Mouse (Mus musculus): ENCODE measurements around the gene Slc47a2. TPM values are rescaled to one million over a fixed set of nuclear protein-coding genes. Genes with fewer than 3 reads are reported as not detected.

Gene Slc47a2
- total RNA-seq, 2 experiments from 2014 or later, result not detected

GRCm38 (mm10) chr11:61361515-61362190 is 19.0 kb upstream of the Slc47a2 start:
- Histone ChIP-seq H3K27ac (no peak overlapping the region), H3K4me3 (no peak overlapping the region)
- intact Hi-C loops (cut with DNase I), result no loop called here
- DNase-seq, result no peak
- TF ChIP-seq CTCF (IDR thresholded peaks at IDR 0.05), result no peak

- intact Hi-C loops (cut with DNase I), result no loop called here
- TF ChIP-seq CTCF (IDR thresholded peaks at IDR 0.05), result no peak
- H3K4me3 ChIP-seq, result no peak overlapping the region
- H3K27ac ChIP-seq, result no peak overlapping the region
- no peak for DNase-seq
Measured at GRCm38 (mm10) chr11:61356600-61356999, 13.9 kb upstream of the Slc47a2 start.

DNA sequence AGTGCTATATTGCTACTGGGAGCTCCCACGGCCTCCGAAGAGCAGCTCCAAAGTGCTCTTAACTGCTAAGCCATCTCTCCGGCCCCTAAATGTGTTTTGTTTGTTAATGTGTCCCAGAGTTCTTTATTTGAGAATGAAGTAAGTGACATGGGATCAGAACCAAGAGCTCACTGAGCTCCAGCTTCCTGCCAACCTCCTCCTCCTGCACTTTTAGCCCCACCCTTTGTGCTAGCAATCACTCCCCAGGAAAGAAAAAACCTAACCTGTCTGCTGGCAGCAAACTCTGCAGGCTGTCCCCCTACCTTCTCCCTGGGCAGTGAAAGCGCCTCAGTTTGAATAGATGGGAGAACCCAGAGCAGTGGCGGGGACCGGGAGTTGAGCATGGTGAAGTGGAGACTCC is 13.5 kb upstream of the Slc47a2 start:
- no peak for DNase-seq
- no peak for TF ChIP-seq CTCF (IDR thresholded peaks at IDR 0.05)
- intact Hi-C loops (cut with DNase I), result no loop called here
- no peak overlapping the region for H3K27ac ChIP-seq
- H3K4me3 ChIP-seq, result no peak overlapping the region

- intact Hi-C loops (cut with DNase I), result no loop called here
- H3K27ac ChIP-seq, result no peak overlapping the region
- H3K4me3 ChIP-seq, result no peak overlapping the region
- no peak for DNase-seq
- TF ChIP-seq CTCF (IDR thresholded peaks at IDR 0.05), result no peak
Measured at GRCm38 (mm10) chr11:61355351-61355750, 12.7 kb upstream of the Slc47a2 start.

DNA sequence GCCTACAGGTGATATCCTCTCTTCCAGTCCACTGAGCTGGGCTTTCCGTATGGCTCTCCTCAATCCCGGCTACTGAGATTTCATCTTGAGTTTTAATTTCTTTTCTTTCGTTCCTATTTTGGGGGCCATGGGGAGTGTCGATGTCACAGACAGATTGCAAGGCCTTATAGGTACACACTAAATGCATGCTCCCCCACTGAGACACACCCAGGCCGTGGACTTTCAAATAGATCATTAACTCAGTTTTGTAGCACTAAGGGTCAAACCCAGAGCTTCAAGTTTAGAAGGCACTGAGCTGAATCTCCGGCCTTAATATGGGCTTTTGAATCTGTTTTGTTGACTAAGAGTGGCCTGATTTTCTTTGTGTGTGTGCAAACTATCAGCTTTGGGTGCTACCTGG is 11.7 kb upstream of the Slc47a2 start:
- no peak overlapping the region for H3K27ac ChIP-seq
- no peak for DNase-seq
- TF ChIP-seq CTCF (IDR thresholded peaks at IDR 0.05), result no peak
- H3K4me3 ChIP-seq, result no peak overlapping the region
- intact Hi-C loops (cut with DNase I), result no loop called here

DNA sequence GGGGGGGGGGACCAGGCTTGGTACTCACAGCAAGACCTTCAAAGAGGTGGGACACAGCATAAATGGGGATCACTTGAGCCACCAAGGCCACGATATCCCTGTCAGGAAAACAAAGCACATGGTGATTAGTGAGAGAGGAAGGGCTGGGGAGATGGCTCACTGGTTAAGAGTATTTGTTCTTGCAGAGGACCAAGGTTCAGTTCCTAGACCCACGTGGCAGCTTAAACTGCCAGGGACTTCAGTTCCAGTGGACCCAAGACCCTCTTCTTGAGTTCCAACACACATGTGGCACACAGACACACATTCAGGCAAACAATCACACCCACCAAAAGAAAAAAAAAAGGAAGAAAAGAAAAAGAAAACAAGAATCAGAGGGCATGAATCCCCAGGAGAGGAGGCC is 10.4 kb upstream of the Slc47a2 start:
- H3K27ac ChIP-seq, result no peak overlapping the region
- intact Hi-C loops (cut with DNase I), result no loop called here
- no peak for TF ChIP-seq CTCF (IDR thresholded peaks at IDR 0.05)
- no peak for DNase-seq
- H3K4me3 ChIP-seq, result no peak overlapping the region

GRCm38 (mm10) chr11:61352138-61352651 is 9.5 kb upstream of the Slc47a2 start:
- Histone ChIP-seq H3K4me3 (no peak overlapping the region), H3K27ac (no peak overlapping the region)
- intact Hi-C loops (cut with DNase I), result no loop called here
- TF ChIP-seq CTCF (IDR thresholded peaks at IDR 0.05), result peak; percentile 35
- DNase-seq, result no peak

DNA sequence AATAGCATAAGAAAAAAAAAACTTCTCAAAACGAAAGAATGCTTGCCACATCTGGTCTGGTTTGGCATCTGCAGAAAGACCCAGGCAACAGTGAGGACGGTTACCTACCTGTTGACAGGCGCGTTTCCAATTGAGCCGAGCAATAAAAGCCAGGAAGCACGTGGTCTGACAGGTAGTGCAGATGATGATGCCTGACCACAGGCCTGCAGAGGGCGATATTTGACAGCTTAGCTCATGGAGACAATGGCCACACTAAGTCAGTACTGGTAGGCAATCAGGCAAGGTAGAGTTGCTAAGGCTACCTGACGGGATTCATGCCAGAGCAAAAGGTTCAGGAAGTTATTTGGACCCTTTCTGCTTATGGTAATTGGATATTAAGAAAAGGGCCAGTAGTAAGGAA is 6.7 kb upstream of the Slc47a2 start:
- peak; percentile 80 for DNase-seq

DNA sequence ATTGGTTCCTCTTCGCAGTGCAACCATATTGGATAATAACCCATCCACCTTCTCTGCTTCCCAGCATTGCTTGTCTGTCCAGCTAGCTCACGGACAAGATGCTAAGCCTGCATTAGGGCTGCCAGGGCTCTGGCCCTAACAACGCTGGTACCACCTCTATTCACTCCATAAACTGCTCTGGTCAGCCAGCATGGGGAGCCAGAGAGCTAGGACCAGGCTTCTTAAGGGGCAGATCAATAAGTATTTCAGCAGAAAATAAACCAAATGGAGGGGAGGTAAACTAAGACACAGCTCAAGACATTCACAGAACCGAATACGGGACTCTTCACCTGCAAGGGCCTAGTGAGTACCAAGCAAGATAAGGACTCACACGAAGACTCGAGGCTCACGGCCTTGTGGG is 3.5 kb upstream of the Slc47a2 start:
- TF ChIP-seq CTCF (IDR thresholded peaks at IDR 0.05), result no peak; the same call in 1 of the 2 replicates
- DNase-seq, result no peak
- intact Hi-C loops (cut with DNase I), result no loop called here
- Histone ChIP-seq H3K4me3 (no peak overlapping the region), H3K27ac (no peak overlapping the region)

More for the DNA sequence above, 6.7 kb upstream of the Slc47a2 start:
- TF ChIP-seq CTCF (IDR thresholded peaks at IDR 0.05), result peak; percentile 89
- intact Hi-C loops (cut with DNase I), result loop anchor here (1.0 kb wide), 1 partner anchor 61 kb away; no protein-coding TSS in a partner anchor
- no peak overlapping the region for H3K27ac ChIP-seq
- H3K4me3 ChIP-seq, result no peak overlapping the region

GRCm38 (mm10) chr11:61341971-61342370 is 689 bp downstream of the Slc47a2 start:
- no peak for TF ChIP-seq CTCF (IDR thresholded peaks at IDR 0.05)
- H3K4me3 ChIP-seq, result peak overlapping the region; percentile 61; the same call in 1 of the 2 replicates
- intact Hi-C loops (cut with DNase I), result no loop called here

GRCm38 (mm10) chr11:61341233-61341632 is 1.4 kb downstream of the Slc47a2 start:
- Histone ChIP-seq H3K27ac (no peak overlapping the region), H3K4me3 (no peak overlapping the region)
- intact Hi-C loops (cut with DNase I), result no loop called here
- no peak for DNase-seq
- no peak for TF ChIP-seq CTCF (IDR thresholded peaks at IDR 0.05)

More at GRCm38 (mm10) chr11:61341971-61342370, 689 bp downstream of the Slc47a2 start:
- no peak overlapping the region for H3K27ac ChIP-seq
- no peak for DNase-seq

GRCm38 (mm10) chr11:61340374-61340773 is 2.3 kb downstream of the Slc47a2 start:
- no peak for TF ChIP-seq CTCF (IDR thresholded peaks at IDR 0.05)
- intact Hi-C loops (cut with DNase I), result no loop called here
- H3K27ac ChIP-seq, result no peak overlapping the region
- DNase-seq, result no peak
- H3K4me3 ChIP-seq, result no peak overlapping the region

GRCm38 (mm10) chr11:61337586-61337985 is 5.1 kb downstream of the Slc47a2 start:
- peak; percentile 28; the same call in 1 of the 2 replicates for TF ChIP-seq CTCF (IDR thresholded peaks at IDR 0.05)
- intact Hi-C loops (cut with DNase I), result loop anchor here (5.0 kb wide), 1 partner anchor 145 kb away; no protein-coding TSS in a partner anchor
- DNase-seq, result no peak
- H3K27ac ChIP-seq, result no peak overlapping the region
- no peak overlapping the region for H3K4me3 ChIP-seq
